Mouse (Mus musculus): ENCODE measurements around the gene Gatad2b.

Gatad2b gene

DNA sequence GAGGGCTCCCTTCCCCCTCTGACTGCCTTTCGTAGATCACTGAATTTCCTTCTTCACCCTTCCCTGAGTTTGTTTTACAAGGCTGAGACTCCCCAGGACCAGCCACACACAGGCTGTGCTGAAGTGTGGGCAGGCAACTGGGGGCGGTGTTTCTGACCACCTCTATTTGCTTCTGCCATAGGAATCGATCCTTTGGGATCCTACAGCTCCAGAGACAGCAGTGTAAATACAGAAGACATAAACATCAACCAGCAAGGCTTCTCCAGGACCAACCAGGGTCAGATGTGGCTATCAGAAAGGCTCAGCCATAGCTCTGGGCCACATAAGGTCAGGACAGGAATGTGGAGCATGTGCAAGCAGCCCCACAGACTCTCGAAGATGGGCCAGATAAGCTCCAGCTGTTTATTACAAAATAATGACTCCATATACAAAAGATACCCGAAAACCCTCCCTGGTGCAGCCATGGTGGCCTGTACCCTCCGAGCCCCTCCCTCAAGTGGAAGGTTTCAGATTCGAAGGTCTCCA, 91.9 kb downstream of the Gatad2b start:
- DNase-seq, result no peak

DNA sequence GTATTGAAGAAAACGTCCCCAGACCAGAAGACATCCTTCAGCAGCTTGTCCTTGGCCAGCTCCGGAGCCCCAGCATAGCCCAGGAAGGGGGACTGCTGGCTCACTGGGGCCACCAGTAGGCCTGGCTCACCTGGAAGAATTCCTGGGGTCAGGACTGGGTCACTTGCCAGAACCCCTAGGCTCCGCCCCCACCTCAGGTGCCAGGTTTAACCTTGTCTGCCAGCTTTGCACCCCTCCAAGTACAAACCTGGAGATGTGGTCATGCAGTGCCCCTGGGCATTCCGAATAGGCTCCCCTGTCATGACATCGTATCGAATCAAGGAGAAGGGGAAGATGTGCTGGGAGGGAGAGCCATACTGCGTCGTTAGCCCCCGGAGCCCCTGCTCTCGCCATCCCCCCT, 93.8 kb downstream of the Gatad2b start:
- no peak for DNase-seq

DNA sequence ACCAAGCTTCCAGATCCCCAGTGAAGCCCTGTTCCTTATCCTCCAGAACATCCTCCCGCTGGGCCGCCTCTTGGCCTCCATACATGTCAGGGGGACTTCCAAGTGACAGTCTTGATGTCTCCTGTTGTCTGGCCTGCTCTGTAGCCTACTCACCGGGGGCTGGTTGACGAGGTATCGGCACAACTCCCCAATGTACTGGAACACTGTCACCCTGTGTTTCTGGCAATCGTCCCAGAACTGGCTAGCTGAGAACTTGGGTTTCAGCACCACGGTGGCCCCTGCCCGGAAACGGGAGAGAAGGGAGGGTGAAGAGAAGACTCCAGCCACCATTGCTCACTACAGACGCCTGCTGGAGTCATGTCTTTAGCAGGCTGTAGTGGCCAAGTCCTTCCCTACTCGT, 94.5 kb downstream of the Gatad2b start:
- peak; percentile 44 to 49 for DNase-seq

DNA sequence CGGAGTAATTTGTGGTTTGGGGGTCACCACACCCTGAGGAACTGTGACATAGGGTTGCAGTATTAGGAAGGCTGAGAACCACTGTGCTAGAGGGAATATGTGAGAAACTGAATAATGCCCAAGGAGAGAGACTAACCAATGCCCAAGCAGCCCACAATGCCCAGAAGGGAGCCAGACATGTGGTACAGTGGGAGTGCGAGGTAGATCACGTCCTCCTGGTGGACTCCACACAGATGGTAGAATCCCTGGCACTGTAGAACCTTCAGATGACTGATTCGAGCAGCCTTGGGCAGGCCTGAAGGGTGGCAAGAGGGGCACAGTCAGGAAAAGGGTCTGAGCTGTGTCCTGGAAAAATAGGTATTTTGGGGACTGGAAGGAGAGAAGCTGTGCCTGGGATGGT, 95.2 kb downstream of the Gatad2b start:
- no peak for DNase-seq

DNA sequence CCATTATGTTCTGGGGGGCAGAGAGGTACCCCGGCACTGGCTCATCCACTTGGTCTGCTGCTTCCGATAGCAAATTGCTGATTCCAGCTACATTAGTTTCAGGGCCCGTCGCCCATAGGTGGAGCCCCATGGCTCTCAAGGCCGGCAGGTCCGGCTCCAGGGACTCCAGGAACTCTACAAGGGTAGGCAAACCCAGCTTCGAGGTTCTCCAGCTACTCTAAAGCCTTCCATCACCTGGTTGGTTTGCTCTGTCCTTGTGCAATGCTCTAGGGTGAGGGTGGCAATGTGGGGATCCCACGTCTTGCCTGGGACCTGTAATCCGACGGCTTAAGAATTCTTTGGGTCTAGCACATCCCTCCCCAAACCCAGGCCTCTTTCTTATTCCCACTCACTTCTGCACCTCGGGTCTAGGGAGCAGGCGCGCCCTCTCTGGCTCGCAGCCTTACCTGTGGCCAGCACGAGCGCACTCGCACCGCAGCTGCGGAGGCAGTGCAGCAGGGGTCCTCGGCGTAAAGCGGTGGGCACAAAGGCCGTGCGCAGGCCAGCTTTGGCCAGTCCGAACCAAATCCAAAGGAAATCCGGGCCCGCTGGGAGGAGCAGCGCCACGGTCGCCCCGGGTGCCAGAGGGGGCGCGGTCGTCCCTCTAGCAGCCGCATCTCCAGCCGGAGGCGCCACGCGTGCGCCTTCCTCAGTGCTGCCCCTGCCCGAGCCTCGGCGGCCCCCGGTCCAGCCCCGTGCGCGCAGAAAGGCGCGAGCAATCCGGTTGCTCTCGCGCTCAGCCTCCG, 95.9 kb downstream of the Gatad2b start:
- peak; percentile 64 to 66 for DNase-seq

DNA sequence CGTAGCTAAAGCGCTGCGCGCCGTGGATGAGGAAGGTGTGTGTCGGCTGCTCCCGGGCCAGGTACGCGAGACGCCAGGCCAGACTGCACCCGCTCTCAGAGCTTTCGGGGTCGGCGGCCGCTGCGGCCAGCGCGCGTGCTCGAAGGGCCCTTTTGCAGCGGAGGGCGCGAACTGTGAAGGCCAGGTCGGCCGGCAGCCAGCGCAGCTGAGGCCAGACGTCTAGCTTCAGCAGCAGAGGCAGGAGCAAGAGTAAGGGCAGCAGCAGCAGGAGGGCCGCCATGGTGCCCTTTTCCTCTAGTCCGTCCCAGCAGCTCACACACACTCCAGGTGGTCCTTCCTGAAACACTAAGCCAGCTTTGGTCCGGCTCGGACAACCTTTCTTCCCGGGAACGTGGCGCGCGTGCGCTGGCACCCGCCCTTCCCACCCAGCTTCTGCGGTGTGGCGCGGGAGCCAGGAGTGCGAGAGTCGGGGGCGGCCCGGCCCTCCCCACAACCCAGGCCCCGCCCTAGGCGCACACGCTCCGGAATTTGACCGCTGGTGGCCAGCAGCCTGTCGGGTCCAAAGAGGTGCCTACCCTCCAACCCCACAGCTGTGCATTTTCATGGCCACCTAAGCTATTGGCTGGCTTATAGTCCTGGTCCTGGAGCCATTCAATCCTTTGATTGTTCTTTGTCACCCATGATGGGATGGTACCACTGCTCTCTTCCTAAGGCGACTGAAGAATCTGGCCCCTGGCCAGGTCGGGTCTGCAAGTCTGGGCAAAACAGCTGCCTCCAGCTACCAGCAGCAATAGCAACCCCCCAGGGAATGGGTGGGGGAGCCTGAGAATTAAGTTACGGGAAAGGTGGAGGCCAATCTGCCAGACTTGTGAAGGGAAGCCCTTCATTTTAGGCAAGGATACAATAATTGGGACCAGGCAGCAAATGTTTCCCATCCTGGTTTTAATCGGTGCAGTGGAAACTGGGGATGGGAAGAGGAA, 96.8 kb downstream of the Gatad2b start, which contains the start of gene Slc27a3:
Gene Slc27a3, minus strand, starts transcription at position 428 of the 980 bp plus-strand sequence.
- DNase-seq, result peak; percentile 67

DNA sequence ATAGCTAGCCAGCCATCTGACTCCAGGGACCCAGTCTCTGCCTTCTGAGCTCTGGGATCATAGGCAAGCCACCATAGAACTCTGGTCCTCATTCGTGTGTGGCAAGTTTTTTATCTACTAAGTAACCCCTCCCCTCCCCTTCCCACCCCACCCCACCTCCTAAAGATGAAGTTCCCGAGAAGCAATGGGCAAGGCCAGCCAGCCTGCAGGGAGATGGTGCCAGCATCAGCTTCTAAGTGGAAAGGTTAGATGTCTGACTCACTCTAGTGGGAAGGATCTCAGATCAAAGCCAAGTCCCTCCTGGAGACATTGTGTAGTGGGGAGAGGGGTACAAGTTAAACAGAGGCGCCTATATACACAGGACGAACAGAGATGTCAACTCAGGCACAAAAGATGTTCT, 98.0 kb downstream of the Gatad2b start:
- DNase-seq, result no peak

DNA sequence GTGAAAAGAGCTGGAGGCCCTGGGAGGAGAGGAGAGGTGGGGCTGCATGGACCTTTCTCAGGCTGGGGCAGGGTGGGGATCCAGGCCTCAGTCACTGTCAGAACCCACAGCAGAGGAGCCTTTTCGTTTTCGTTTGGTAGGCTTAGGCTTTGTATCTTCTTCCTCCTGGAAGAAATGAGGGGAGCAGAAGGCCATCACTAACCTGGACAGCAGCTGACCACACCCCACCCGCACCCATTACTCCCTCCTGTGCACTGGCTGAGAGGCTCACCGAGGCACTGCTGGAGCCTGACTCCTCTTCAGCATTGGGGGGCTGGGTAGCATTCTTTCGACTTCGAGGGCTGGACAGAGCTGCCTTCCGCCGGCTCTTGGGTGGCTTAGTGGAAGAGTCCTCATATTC, 99.0 kb downstream of the Gatad2b start:
- no peak for DNase-seq

DNA sequence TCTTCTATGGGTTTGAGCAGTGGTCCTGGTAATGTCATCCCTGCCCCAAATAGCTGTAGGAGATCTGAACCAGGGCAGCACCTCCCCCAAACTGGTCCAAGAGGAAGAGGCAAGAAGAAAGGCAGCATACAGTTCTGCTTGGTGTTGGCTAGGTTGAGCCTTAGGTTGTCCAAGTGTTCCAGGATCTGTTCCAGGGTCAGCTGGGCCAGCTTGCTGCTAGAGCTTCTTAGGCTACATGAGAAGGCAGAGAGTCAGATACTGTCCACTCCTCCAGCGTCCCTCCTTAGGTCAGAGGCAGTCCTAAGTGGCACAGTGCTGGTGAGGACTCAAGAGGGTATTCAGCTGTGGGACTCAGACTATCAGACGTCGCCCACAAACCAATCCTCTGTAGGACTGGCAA, 99.7 kb downstream of the Gatad2b start:
- DNase-seq, result no peak

DNA sequence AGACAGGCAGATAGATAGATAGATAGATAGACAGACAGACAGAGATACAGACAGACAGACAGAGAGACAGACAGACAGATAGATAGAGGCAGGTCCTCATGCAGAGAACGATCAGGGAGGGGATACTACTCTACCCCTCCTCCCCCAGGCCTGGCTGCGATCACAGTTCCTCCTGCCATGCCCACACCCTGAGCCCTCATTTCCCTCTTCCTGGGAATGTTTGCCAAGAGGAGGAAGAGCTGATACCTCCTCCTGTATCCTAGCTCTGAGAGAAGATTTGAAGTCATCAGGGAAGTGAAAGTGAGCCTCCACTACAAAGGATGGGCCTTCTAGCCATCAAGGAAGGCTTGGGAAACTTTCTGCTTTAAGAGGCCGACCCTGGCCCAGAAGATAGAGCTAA, 102.7 kb downstream of the Gatad2b start:
- DNase-seq, result no peak

DNA sequence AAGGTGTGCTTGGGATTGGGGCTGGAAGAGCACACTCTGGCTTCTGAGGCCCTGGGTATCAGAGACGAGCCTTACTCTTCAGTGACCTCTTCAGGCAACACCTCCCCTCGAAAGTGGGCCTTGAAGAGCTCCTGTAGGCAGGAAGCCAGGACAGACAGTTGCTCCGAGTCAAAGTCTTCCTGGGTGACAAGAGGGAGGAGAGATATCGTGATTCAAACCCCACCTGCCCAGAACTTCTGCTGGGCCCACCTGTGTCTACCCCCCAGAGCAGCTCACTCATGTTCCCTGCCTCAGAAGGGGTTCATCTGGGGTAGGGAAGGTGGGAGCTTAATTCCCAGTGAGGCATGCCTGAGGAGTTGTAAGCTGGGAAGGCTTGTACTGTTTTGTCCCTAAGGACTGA, 108.0 kb downstream of the Gatad2b start:
- DNase-seq, result no peak

DNA sequence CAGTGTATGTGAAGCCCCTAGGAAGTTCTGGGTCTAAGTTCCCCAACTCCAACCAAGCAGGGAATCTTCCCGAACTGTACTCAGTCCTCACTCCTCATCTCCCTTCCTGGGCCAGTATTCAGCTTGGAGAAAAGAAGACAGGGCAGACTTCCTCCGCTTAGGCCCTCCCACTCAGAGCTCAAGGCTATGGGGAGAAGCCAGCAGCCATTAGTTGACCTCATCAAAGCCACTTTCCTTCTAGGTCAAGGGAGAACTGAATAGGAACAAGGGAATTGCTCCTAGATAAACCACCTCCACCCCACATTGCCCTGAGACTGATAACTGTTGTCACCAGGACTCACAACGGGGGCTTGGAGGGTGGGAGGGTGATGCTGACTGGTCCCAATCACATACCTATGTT, 111.1 kb downstream of the Gatad2b start:
- DNase-seq, result no peak

DNA sequence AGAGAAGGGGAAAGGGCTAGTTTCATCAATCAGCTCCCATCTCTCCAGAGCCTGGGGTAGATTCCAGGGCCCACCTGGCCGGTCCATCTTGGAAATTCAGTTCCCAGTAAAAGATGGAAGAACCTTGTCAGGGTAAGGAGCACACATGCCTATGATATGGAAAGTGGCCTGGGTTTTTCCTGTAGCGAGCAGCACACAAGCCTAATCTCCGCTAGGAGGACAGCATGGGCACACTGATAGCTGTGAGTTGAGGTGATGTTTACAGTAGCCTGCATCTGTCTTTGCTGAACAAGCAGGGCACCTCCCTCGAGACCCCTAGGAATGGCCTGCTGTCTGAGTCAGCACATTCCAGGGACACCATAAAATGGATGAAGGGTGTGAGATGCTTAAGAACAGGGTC, 111.6 kb downstream of the Gatad2b start:
- no peak for DNase-seq

DNA sequence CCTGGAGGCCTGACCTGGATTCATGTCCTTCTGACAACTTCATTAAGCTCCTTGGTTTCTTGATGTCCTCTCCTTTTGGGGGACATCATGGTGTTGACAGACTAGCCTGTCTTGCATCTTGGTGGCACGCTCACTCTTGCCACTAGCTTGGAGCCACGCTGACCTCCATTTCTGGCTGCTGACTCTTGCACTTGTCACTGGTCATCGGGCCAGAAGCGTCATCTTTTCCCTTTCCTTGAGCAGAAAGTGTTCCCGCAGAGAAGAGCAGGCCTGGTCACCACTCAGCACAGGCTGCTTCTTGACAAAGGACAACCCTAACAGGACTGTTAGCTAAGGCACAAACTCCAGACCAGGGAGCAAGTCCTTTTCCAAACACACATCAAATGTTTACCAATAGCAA, 113.4 kb downstream of the Gatad2b start:
- DNase-seq, result no peak

DNA sequence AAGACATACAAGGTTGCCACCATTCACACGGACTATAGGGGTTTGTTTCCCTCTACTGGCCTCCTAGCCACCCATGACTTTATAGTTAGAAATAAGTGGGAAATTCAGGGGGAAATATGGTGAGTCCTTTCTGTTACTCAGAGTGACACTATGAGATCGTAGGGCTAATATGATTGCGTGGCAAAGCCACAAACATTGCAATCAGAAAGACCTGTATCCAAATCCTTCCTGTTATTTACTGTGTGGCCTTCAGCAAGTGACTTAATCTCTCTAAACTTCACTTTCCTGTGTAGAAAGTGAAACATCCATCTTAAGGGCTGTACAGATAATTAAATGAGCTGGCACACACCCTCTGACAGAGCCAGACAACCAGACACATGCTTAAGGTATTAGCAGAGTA, 115.7 kb downstream of the Gatad2b start:
- no peak for DNase-seq

DNA sequence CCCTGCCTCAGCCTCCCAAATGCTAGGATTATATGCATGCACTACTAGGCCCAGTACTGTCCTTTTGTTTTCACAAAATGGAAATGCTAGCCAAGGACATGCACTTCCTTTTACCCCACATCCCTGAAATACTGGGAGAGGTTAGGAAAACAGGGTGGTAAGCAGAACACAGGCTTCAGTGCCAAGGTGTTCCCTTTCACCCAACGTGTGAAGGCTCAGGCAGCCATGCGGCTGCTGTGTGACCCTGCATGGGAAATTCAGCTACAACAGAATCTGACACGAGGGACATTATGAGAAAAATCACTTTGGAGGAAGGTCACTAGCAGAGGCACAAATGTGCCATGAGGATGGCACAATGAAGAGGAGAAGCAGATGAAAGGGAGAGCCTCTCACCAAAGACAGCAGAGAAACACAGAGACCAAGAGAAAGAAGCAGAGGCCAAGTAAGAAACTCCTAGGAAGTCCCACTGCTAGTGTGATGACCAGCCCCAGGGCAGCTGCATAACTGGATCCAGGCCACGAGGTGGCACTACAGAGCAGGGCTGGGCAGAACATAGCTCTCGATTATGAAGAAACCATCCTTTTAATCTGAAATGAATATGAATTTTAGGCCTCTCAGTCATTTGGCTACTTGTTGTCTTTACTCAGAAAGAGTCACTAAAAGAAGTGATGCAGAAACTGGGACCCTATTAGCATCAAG, 119.5 kb downstream of the Gatad2b start:
- peak; percentile 84 to 85 for DNase-seq

DNA sequence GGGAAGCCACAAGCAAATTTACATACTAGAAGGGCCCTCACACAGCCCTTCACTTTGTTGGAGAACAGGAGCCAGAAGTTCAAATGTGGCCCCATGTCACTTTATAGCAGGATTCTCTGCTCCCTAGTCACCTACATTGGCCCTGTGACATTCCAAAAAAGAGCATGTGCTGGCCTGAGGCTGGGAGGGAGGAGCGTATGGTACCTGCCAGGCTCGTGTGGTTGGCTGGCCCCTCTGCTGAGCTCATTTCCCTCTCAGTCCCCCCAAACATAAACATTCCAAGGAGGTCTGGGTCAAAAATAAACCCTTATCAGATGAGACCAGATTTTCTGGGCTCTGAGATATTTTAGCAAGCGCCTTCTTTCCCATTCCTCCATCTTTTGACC, 120.0 kb downstream of the Gatad2b start:
- no peak for DNase-seq

All from cerebellum, postnatal 14 days (tissue).